Mouse (Mus musculus): Measurements from ENCODE around the gene Mdfi.

GRCm38 (mm10) chr17:47766407-47767043, 68.0 kb downstream of the Mdfi start:
- TF ChIP-seq TAL1 (IDR thresholded peaks at IDR 0.05; ENCODE audit: low read length), result no peak
- TF ChIP-seq GATA1 (IDR thresholded peaks at IDR 0.05; ENCODE audit: low read length), result no peak

All from erythroblast, embryonic 14.5 days (primary cell).